Mouse (Mus musculus): ENCODE data around the gene Ang6.
A peak's percentile ranks its signal among the peaks of the same experiment; 100 is the strongest.
"Not testable (repeated sequence)": the region's sequence is repeated elsewhere in the genome, so short reads cannot be mapped to it uniquely, and the experiment has no call there.

Gene Ang6

DNA sequence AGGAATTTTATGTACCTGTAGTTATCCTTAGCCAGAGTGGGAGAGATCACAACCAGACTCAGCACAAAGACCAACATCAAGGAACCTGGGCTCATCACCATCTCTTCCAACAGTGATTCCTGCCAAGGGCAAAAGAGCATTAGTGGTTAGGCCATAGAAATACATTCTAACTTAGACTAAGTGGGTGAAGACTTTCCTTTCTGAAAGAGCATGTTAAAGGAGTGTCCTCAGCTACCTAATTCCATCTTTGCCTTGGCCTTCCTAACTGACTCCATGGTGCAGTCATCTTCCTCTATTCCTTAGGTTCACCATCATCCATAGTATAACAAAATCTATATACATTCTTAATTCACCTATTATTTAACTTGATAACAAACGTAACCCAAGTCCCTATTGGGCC is at the start of gene Ang6:
TSS of gene Ang6 (minus strand) at position 101 of the 400 bp plus-strand sequence.
- DNase-seq = no peak

DNA sequence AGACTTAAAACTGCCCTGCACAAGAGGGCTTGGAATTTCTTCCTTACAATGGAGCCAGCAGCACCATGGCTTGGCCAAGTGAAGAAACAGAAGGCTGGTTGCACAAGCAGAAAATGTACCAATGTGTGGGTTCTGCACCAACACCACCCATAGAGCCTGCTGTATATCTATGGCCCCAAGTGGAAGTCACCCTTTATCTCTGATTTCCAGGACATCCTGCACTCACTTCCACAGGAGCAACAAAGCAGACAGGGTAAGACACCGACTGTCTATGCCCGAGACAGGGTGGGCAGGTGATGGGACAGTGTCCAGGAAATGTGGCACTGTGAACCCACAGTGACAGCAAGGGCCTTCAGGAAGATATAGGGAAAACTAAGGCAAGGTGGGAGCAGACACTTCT is 44.5 kb upstream of the Ang6 start:
- not testable (repeated sequence) for DNase-seq

DNA sequence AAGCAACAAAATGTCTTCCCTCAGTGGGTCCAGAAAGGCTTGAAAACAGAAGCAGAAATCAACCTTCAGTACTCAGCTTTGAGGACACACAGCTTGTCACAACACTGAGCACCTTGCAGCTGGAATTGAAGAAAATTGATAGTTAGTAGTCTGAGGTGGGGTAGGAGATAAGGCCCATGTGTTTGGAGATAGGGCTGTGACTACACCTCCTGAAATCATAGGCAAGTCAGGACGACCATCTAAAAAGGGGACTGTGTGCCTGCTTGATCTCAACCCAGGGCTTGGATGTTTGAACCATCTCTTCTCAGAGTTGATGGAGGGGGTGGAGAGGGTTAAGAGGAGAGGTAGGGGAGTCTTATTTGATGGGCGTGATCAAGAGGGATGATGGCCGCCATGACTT is 29.8 kb upstream of the Ang6 start:
- DNase-seq = not testable (repeated sequence)

DNA sequence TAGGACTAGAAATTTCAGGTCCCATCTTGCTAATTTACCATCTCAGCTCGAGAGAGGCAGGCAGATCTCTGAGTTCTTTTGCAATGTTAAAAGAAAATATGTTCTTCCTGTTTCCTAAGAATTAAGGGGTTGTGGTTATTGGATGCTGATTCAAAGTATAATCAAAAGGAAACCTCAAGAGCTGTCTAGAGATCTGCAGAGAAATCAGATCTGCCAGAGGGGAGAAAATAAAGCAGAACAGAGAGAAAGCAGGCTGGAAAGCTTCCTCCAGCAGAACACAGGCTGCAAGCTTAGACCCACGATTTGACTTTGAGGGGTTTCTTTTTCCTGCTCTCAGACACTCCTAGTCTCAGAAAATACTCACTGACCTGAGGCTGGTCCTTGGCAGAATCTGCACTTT is 7.6 kb upstream of the Ang6 start:
- not testable (repeated sequence) for DNase-seq

DNA sequence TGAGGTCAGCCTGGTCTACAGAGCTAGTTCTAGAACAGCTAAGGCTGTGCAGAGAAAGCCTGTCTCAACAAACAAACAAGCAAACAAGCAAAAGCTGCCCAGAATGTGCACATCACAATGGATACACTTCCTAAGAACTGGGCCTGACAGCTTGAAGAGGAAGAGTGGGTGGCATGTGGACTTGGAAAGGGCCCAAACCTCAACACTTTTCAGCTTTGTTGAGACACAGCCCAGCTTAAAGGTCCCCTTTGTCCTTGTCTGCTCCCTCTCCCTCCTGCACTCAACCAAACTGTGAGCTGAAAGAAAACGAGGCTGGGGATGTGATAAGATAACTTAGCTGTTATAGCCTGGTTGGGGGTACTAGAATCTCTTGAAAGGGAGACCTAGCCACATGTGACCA is 6.0 kb upstream of the Ang6 start:
- DNase-seq = not testable (repeated sequence)

DNA sequence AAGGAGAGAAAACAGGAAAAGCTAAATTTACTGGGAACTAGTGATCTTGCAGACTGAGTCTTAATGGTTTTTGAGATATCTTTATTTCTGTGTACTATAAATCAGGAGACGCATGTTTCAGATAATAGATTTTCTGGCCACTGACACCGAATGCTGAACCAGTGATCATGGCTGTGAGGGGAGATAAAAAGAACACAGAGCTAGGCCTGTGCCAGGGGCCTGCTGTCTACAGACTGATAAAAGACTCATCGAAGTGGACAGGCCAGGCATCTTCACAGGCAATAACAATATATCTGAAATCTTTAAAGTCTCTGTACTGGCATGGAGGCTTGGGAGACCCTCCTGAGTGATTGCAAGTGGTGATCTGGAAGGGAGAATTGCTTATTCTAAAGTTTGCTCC is 469 bp downstream of the Ang6 start:
- no peak for DNase-seq

DNA sequence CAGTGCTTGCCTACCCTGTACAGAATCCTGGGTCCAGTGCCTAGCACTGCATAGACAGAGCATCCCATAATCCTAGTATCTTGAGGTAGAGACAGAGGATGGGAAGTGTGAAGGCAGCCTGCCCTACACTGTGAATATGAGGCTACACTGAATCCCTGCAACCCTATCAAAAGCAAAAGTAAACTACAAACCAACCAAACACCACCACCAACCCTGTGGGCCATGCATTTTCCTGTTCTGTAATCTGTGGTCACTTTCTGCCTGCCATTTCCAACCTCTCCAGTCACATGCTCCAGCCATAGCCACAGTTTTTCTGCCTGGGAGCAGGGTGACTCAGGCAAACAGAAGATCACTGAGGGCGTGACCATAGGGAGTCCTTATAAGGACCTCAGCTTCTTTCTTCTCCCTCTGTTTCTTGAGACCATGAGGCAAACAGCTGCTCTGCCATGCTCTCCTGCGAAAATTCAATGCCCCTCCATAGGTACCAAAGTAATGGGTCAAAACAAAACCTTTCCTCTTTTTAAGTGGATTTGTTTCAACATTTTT is 3.5 kb downstream of the Ang6 start:
- not testable (repeated sequence) for DNase-seq

DNA sequence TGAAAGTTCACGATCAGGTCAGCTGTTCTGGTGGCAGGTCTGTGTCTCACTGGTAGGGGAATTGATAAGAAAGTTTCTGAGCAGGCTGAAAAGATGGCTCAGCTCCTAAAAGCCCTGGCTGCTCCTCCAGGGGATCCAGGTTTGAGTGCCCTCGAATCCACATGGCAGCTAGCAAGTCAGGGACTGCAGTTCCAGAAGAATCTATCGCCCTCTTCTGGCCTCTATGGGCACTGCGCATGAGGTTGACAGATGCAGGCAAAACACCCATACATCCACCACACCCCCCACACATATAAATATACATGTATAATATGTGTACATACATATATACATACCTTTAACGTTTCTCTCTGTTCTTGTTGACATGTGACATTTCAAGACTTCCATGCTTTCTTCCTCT is 14.7 kb downstream of the Ang6 start:
- DNase-seq = peak; percentile 88 to 89

DNA sequence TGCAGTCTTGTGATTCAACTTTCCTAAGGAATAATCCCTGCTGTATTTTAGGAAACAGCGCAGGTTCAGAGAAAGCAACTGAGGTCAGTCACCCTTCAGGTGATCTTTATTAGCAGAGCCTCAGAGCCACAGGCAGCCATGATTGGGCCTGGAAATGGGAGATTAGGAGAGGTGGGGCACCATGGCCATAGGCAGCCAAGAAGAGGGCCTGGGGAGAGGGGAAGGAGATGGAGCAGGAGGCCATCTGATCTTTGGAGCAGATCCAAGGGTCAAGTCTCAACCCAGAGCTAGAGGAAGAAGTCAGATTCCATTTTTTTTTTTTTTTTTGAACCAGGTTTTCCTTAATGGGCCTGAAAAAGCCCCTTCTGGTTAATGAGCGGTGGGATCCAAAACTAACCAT is 15.9 kb downstream of the Ang6 start:
- no peak for DNase-seq

DNA sequence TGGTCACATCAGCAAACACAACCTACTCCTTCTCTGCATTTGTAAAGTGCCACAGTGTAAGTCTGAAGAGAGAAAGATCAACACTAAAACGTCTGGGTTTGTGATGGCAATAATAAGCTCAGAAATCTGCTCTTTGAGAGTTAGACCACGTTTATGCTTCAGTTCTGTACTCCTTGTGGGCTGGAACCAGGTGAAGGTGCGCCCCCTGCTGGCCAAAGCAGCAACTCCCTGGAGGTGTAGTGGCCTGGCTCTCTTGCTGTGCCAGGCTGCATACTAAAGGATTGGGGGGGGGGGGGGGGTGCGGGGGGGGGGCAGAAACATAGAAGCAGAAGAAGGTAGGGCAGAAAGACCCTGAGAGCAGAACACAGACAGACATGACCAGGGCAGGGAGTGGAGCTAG is 18.2 kb downstream of the Ang6 start:
- DNase-seq = peak; percentile 74 to 76

DNA sequence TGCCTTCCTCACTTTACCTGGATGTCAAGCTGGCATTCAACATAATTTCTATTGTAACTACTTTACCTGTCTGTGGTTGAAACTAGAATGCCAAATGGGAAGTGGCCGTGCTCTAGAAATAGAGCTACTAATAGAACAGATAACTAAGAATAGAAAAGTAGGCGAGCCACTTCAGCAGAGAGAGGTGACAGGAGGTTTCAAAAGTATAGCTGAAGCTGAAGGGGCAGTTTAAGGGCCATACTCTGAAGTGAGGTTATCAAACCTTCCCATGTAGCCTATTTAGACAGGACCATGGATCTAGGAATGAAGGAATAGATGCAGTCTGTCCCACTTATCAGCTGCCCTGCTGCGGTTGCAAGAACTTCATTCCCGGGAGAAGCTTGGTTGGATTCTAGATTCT is 18.6 kb downstream of the Ang6 start:
- no peak for DNase-seq

DNA sequence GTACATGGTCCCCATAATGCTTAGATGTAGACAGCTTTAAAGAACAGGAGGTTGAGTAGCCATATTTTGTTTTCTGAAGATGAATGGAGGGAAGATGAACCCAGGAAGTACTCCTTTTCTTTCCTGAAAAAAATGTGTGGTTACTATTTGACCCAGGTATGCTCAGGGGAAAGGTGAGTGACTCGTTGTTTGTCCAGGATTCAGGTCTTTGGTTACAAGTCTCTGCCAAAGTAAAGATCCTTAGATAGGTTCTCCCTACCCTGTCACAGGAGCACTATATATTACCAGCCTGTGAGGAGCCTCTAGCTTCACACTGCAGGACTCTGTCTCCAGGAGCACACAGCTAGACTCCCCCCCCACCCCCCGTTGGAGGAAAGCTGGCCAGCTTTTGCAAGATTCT is 45.3 kb downstream of the Ang6 start, which contains the start of gene Ang5:
TSS of gene Ang5 (plus strand) at position 301 of the 400 bp plus-strand sequence.
- DNase-seq = not testable (repeated sequence)

DNA sequence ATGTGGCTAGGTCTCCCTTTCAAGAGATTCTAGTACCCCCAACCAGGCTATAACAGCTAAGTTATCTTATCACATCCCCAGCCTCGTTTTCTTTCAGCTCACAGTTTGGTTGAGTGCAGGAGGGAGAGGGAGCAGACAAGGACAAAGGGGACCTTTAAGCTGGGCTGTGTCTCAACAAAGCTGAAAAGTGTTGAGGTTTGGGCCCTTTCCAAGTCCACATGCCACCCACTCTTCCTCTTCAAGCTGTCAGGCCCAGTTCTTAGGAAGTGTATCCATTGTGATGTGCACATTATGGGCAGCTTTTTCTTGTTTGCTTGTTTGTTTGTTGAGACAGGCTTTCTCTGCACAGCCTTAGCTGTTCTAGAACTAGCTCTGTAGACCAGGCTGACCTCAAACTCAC is 47.0 kb downstream of the Ang6 start:
- not testable (repeated sequence) for DNase-seq

DNA sequence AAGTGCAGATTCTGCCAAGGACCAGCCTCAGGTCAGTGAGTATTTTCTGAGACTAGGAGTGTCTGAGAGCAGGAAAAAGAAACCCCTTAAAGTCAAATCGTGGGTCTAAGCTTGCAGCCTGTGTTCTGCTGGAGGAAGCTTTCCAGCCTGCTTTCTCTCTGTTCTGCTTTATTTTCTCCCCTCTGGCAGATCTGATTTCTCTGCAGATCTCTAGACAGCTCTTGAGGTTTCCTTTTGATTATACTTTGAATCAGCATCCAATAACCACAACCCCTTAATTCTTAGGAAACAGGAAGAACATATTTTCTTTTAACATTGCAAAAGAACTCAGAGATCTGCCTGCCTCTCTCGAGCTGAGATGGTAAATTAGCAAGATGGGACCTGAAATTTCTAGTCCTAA is 48.7 kb downstream of the Ang6 start:
- not testable (repeated sequence) for DNase-seq
